Mouse (Mus musculus): ENCODE data around the gene Ckmt1. TPM values are rescaled to one million over a fixed set of nuclear protein-coding genes. Genes with fewer than 3 reads are reported as not detected.
A peak's percentile ranks its signal among the peaks of the same experiment; 100 is the strongest.

The Ckmt1 gene
- polyA plus RNA-seq, 1 experiment from 2014 or later: 3.1 TPM

GRCm38 (mm10) chr2:121408160-121408559, 50.6 kb downstream of the Ckmt1 start:
- ATAC-seq (no peak), DNase-seq (ENCODE audit: low read depth, low spot score) (no peak)
- ChIA-PET POLR2A (no interaction called here), CTCF (interaction anchor here (0.9 to 1.5 kb wide), 4 partner anchors 9 to 51 kb away, joined by 3 to 4 read pairs (median 4); partner anchors contain the start of gene Ckmt1)
- in situ Hi-C loops (cut with MboI; ENCODE audit: low pct_unique_long_range_greater_than_20kb): loop anchor here (5.0 kb wide), 1 partner anchor 69 kb away; no protein-coding TSS in a partner anchor
- no peaks in the 10 kb centered on the region for H3K27me3 ChIP-seq
- TF ChIP-seq CTCF (IDR thresholded peaks at IDR 0.05): peak; percentile 71

GRCm38 (mm10) chr2:121412843-121413386, 55.4 kb downstream of the Ckmt1 start:
- in situ Hi-C loops (cut with MboI; ENCODE audit: low pct_unique_long_range_greater_than_20kb): no loop called here
- peak; percentile 0 for ATAC-seq
- TF ChIP-seq CTCF (IDR thresholded peaks at IDR 0.05): no peak
- ChIA-PET POLR2A (interaction anchor here (0.6 to 1.0 kb wide), 2 partner anchors 15 to 61 kb away, joined by 3 to 4 read pairs; partner anchors contain the start of gene Mfap1b), CTCF (interaction anchor here (0.7 to 3.0 kb wide), 4 partner anchors 12 to 60 kb away, joined by 3 to 13 read pairs (median 4); no protein-coding TSS in a partner anchor)
- DNase-seq (ENCODE audit: low read depth, low spot score): no peak
- H3K27me3 ChIP-seq: no peaks in the 10 kb centered on the region

Other genes starting within 250 kb of the Ckmt1 start
- gene Tgm7, start 247.9 kb upstream of the Ckmt1 start, polyA plus RNA-seq (2021): not detected
- gene Adal, start 217.3 kb upstream of the Ckmt1 start, polyA plus RNA-seq (2021): 14.2 TPM
- gene Lcmt2, start 217.1 kb upstream of the Ckmt1 start, polyA plus RNA-seq (2021): 7.8 TPM
- 32.0 TPM for gene Tubgcp4, start 187.1 kb upstream of the Ckmt1 start, polyA plus RNA-seq (2021)
- 13.5 TPM for gene Zscan29, start 186.6 kb upstream of the Ckmt1 start, polyA plus RNA-seq (2021)
- gene Trp53bp1, start 86.3 kb upstream of the Ckmt1 start, polyA plus RNA-seq (2021): 58.4 TPM
- gene Map1a, start 68.1 kb upstream of the Ckmt1 start, polyA plus RNA-seq (2021): 1.4 TPM
- gene Ppip5k1, start 2.3 kb upstream of the Ckmt1 start, polyA plus RNA-seq (2021): 48.5 TPM
- gene Strc, start 29.5 kb downstream of the Ckmt1 start, polyA plus RNA-seq (2021): not detected
- 942 TPM for gene Pdia3, start 56.1 kb downstream of the Ckmt1 start, polyA plus RNA-seq (2021)
- 2.2 TPM for gene Catsper2, start 56.1 kb downstream of the Ckmt1 start, polyA plus RNA-seq (2021)
- 1.6 TPM for gene Ell3, start 86.6 kb downstream of the Ckmt1 start, polyA plus RNA-seq (2021)
- gene Serf2, start 91.5 kb downstream of the Ckmt1 start, polyA plus RNA-seq (2021): 667 TPM
- 11.3 TPM for gene Hypk, start 95.6 kb downstream of the Ckmt1 start, polyA plus RNA-seq (2021)
- gene Serinc4, start 99.1 kb downstream of the Ckmt1 start, polyA plus RNA-seq (2021): 0.68 TPM
- gene Mfap1b, start 116.4 kb downstream of the Ckmt1 start, polyA plus RNA-seq (2021): 35.3 TPM
- 31.4 TPM for gene Mfap1a, start 149.0 kb downstream of the Ckmt1 start, polyA plus RNA-seq (2021)
- gene Wdr76, start 149.0 kb downstream of the Ckmt1 start, polyA plus RNA-seq (2021): 9.1 TPM

Data from Patski (cell line).